Mouse (Mus musculus): Measurements from ENCODE around the gene Faim.

Gene Faim

GRCm38 (mm10) chr9:98973561-98973960 is 12.6 kb upstream of the Faim start:
- no peak for DNase-seq (ENCODE audit: low read depth in 2 of 2, low spot score in 2 of 2)

GRCm38 (mm10) chr9:98974898-98975297 is 11.3 kb upstream of the Faim start:
- no peak for DNase-seq (ENCODE audit: low read depth in 2 of 2, low spot score in 2 of 2)

DNA sequence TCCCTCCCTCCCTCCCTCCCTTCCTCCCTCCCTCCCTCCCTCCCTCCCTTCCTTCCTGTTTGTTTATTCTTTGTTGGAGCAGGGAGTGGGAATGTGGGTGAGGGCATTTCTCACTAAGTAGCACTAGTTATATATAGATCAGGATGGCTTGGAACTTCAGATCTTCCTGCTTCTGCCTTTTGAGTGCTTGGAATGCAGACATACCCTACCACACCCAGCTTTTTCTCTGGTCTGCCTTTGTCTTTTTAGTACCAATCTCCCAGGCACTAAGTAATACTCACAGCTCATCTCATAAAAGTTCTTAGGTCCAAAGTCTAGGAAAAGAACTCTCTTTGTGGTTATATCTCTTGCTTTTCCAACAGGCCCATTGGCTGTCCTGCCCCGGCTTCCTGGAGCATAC is 10.1 kb upstream of the Faim start:
- DNase-seq (ENCODE audit: low read depth in 2 of 2, low spot score in 2 of 2): no peak

- no peak for DNase-seq (ENCODE audit: low read depth in 2 of 2, low spot score in 2 of 2)
Measured at GRCm38 (mm10) chr9:98976520-98976919, 9.7 kb upstream of the Faim start.

DNA sequence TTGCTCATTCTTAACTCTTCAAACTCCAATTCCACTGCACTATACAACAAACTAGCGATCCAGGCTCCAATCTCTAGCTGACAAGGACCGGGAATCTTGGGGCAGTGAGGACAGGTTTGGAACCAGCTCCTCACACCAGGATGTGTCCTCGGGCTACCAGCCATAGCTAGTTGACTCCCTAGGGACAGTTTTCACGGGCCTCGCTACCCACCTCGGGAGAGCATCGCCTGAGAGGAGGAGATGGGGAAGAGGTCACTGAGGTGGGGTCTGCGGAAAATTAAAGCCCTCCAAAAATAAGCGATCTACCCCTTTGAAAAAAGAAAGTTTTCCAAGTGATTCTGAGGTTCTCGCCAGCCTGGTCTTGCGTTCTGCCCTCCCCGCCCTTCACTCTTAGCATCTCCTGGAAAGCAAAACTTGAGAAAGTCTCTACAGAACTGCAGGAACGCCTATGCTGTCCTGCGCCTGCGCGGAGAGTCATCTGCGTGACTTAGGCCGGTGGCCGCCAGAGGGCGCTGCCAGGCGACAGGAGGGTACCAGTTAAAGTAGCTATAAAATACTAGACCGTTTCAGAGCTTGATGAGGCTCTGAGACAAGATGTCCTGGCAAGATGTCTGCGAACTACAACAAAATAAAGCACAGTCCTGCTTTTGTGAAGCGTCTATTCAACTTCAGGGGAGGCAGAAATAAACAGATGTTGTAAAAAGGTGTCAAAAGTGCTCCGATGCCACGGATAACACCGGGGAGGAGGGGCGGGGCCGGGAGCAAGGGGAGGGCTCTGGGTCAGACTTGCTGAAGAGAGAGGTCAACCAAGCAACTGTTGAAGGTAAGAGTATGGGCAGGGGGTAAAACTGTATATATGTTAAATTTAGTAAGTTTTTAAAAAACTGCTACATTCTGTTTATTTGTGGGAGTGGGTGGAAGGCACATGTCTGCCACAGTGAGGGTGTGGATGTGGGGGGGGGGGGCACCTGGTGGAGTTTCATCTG is 6.4 kb upstream of the Faim start:
- peak; percentile 96 for DNase-seq (ENCODE audit: low read depth in 2 of 2, low spot score in 2 of 2)

DNA sequence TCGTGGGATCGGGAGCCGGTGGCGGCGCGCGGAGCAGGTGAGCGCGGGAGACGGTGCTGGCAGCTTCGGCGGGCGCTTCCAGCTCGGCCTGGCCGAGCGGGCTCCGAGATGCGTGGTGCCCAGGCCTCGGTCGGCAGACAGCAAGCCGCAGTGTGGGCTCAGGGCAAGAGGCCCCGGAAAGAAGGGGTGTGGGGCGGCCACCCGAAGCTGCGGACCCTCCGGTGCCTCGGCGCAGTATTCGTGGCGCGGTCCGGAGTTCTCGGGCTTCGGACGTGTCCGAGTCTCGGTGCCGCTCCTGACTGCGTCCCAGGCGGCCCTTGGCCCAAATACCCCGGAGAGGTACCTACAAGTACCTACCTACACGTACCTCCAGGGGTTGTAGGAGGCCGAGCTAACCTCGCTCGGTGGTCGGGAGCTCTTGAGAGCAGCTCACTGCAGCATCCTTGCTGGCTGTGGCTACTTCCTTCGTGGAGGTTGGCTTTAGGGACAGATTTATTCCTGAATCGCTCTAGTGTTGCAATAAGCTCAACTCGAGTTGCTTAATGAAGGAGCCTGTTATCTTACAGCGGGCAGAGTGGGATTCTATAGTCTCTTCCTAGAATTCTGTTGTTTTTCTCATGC is 413 bp downstream of the Faim start:
- no peak for DNase-seq (ENCODE audit: low read depth in 2 of 2, low spot score in 2 of 2)

- DNase-seq (ENCODE audit: low read depth in 2 of 2, low spot score in 2 of 2): no peak
Measured at GRCm38 (mm10) chr9:98987131-98987530, 958 bp downstream of the Faim start.

DNA sequence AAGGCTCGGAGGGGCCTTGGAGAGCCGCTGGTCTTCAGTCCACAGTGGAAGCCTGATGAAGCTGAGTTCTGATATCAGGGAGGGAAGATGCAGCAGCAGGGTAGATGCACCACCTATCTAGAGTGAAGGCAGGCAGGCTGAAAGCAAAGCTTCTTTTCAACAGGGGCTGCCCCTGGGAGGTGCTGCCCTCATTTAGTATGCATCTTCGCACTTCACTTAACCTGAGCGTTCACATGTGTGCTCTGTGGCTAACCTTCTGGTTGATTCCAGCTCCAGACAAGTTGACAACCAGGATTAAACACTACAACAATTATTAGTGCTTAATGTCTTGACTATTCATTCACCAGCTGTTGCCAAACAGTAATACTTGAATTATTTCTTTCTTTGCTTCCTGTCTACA is 7.9 kb downstream of the Faim start:
- DNase-seq (ENCODE audit: low read depth in 2 of 2, low spot score in 2 of 2): no peak

- no peak for DNase-seq (ENCODE audit: low read depth in 2 of 2, low spot score in 2 of 2)
Measured at GRCm38 (mm10) chr9:98999881-99000339, 13.7 kb downstream of the Faim start.

DNA sequence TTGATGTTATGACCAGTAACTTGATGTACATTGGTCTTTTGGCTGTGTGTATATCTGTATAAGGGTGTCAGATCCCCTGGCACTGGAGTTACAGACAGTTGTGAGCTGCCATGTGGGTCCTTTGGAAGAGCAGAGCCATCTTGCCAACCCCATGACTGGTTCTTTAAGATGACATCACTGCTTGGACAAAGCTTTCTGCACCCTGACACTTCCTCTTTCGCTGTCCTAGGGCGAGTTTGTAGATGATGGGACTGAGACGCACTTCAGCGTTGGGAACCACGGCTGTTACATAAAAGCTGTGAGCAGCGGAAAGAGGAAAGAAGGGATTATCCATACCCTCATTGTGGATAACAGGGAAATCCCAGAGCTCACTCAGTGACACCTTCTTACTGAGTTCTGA is 15.2 kb downstream of the Faim start:
- DNase-seq (ENCODE audit: low read depth in 2 of 2, low spot score in 2 of 2): no peak

DNA sequence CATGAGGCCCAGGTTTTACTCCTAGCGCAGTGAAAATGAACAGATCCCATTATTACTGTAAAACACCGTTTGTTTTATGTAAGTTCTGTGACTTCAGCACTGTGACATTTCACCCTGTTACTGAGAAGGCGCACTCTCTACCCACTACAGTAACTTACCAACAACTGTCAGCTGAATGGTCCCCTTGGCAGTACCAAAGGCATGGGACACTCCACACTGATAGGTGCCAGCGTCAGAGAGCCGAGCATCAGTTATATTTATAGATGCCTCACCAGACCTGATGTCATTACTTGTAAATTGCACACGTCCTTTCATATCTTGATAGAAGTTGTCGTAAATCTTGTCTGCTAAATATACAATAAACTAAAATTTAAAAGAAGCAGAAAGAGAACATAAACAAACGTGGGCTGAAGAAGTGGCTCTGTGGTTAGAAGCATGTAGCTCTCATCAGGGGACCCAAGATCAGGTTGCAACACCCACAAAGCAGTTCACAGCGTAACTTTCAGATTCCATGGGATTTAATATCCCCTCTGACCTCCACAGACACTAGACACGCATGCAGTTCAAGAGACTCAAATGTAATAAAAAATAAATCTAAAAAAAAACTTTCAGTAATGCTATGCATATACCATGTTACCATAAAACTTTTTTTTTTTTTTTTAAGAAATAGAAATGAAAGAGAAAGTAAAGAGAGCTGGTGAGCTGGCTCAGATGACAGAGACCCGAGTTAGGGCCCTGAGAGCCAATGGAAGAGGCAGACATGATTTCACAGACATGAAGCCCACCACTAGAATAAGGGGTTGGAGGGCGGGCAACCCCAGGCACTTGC is 23.1 kb downstream of the Faim start:
- peak in 1 of 2 experiments; percentile 18 for DNase-seq (ENCODE audit: low read depth in 2 of 2, low spot score in 2 of 2)

- no peak for DNase-seq (ENCODE audit: low read depth in 2 of 2, low spot score in 2 of 2)
Measured at GRCm38 (mm10) chr9:99009898-99010199, 23.7 kb downstream of the Faim start.

DNA sequence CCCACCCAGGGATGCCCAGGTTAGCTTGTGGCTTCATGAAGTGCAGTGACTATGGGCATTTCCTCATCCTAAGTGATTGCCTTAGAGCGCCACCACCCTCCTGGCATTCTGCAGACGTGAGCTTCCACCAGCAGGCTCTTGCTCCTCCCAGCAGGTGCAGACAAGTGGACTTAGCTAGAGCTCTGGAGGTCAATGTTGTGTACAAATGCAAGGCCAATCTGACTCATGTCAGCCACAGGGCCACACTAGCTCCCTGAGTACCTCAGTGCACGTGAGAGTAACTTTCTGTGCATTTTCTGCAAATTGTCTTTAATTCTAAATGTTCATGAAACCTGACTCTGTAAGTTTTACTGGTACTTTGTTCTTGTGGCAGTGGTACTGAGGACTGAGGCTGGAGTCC is 30.1 kb downstream of the Faim start:
- no peak for DNase-seq (ENCODE audit: low read depth in 2 of 2, low spot score in 2 of 2)

- DNase-seq (ENCODE audit: low read depth in 2 of 2, low spot score in 2 of 2): no peak
Measured at GRCm38 (mm10) chr9:99016759-99017158, 30.6 kb downstream of the Faim start.

DNA sequence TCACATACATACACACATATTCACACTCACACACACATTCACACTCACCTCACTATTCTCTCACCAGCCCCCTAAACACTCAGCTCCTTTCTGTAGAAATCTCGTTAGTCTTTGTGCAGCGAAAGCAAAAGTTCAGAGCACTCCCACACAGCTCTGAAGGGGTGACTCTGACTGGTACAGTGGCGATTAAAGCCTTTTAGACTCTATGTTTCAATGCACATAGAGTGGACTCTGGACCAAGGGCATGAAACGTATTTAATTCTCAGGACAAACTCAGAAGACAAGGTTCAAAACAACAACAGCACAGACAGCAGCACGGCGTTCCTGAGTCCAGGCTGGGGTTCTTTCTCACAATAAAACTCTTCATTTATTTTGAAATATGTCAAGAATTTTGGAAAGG is 31.5 kb downstream of the Faim start:
- no peak for DNase-seq (ENCODE audit: low read depth in 2 of 2, low spot score in 2 of 2)

GRCm38 (mm10) chr9:99021166-99021565 is 35.0 kb downstream of the Faim start:
- DNase-seq (ENCODE audit: low read depth in 2 of 2, low spot score in 2 of 2): no peak

- DNase-seq (ENCODE audit: low read depth in 2 of 2, low spot score in 2 of 2): no peak
Measured at GRCm38 (mm10) chr9:99021751-99022150, 35.6 kb downstream of the Faim start.

- DNase-seq (ENCODE audit: low read depth in 2 of 2, low spot score in 2 of 2): no peak
Measured at GRCm38 (mm10) chr9:99032031-99032430, 45.9 kb downstream of the Faim start.

DNA sequence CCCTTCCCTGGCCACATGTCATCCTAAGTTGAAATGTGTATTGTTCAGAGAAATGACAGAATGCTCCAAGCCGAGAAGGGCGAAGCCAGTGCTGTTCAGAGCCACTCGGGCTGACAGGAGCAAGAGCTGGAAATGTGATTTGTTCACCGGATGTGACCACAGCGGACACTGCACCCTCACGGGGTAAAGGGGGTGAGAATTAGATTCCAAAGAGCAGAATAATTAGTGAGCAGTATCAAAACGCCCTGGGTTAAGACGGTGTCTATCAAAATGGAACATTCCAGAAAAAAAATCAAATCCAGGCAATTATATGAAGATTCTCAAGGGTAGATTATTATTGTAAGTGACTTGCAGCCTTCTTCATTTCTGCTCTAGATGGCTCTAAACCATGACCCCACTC is 47.9 kb downstream of the Faim start:
- DNase-seq (ENCODE audit: low read depth in 2 of 2, low spot score in 2 of 2): no peak

- DNase-seq (ENCODE audit: low read depth in 2 of 2, low spot score in 2 of 2): no peak
Measured at GRCm38 (mm10) chr9:99035575-99035974, 49.4 kb downstream of the Faim start, which contains the start of gene Gm1123. Gene Gm1123, minus strand, starts transcription at chr9:99035715.

DNA sequence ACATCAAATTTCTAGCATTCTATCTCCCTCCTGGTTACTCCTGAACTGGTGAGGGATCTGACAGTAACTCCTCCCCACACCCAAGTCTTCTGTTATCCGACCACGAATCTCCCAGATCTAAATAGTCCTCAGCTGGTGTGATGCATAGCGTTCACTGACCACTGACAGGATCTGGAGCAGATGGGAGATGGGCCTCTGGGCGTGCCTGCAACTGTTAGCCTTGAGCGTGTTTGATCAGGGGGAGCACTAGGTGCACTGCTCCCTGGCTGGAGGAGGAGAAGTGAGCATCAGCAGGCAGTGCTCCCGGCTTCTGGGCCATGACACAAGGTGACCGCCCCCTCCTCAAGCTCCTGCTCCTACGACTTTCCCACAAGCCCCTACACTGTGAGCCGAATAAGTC is 55.8 kb downstream of the Faim start:
- no peak for DNase-seq (ENCODE audit: low read depth in 2 of 2, low spot score in 2 of 2)

DNA sequence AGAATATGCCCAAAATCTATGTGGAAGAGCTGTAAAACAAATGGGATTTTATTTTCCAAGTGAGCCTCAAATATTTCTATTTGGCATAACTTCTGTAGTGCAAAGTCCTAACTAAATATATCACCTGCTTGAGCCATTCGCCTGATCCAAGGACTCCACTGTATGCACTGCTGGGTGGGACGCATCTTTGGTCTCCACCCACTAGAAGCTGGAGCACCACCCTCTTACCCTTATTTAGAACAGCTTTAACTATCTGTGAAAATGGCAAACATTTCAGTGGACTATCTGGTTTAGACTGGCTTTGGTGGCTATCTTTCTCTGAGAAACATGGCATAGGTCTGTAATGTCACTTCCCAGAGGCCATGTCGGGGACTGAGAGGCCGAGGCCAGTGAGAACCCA is 56.5 kb downstream of the Faim start:
- DNase-seq (ENCODE audit: low read depth in 2 of 2, low spot score in 2 of 2): no peak
